Mouse (Mus musculus): ENCODE data around the gene Arhgap45. TPM values are rescaled to one million over a fixed set of nuclear protein-coding genes. Genes with fewer than 3 reads are reported as not detected.

The Arhgap45 gene
- 93.1 TPM for polyA plus RNA-seq (2015; fragmentation: Illumina TruSeq; extraction: RNeasy Lipid Tissue Mini Kit (QIAGEN cat#74804); ENCODE audit: insufficient read depth, low replicate concordance)

GRCm38 (mm10) chr10:80016511-80016910 lies at the start of gene Arhgap45:
Gene Arhgap45 (plus strand): TSS chr10:80016653.

DNA sequence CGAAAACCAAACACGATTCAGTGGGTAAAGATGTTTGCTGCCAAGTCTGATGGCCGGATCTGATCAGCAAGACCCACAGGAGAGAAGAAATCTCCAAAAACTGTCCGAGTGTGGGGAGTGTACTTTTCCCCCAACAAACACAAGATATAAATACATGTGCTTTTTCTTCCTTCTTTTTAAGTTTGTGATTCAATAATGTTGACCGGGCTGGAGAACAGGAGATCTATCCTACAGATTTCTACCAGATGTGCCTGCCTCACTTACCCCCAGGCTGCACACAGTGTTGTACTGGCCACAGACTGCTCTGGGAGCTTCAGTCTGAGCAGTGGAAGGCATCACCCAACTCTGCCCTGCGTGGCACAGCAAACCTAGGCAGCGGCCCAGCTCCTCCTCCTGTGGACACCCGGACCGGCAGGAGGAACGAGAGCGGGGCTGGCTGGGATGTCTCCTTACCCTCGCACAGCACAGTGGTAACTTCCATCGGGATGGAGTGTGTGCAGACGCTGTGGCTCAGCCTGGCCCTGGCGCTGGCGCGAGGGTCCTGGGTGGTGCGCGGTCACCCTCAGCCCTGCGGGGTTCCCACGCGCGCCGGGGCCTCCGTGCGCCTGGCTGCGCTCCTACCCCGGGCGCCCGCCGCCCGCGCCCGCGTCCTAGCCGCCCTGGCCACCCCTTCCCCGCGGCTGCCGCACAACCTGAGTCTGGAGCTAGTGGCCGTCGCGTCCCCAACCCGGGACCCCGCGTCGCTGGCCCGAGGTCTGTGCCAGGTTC lies 45.9 kb upstream of the Arhgap45 start, which contains the start of gene Grin3b:
TSS of gene Grin3b (plus strand) at position 301 of the 768 bp plus-strand sequence.

DNA sequence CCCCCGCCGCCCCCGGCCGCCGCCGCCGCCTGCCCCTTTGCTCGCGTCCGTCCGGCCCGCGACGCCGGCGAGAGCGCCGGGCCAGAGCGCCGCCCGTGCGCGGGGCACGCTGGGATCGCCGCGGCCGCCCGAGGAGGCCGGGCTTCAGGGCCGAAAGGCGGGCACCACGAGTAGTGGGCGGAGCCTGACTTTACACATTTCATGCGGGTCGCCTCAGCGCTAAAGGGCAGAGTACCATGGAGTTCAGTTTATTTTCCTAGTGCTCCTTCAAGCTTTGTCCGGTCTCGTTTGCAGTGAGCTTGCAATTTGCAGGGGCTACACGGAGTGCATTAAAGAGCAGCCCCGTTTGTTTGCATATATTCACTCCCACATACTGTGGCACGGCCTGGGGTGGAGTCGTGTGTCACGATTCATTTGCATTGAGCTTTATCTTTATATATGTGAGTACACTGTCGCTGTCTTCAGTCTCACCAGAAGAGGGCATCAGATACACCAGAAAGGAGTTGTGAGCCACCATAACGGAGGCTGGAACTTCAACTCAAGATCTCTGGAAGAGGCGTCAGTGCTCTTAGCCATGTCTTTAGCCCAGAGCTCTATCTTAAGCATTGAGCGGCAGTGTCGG lies 32.1 kb upstream of the Arhgap45 start, which contains the start of gene Tmem259:
TSS of gene Tmem259 (minus strand) at position 136 of the 622 bp plus-strand sequence.

GRCm38 (mm10) chr10:79988506-79989271 lies 27.8 kb upstream of the Arhgap45 start, which contains the start of gene Cnn2:
Gene Cnn2 (plus strand): TSS chr10:79988584.

DNA sequence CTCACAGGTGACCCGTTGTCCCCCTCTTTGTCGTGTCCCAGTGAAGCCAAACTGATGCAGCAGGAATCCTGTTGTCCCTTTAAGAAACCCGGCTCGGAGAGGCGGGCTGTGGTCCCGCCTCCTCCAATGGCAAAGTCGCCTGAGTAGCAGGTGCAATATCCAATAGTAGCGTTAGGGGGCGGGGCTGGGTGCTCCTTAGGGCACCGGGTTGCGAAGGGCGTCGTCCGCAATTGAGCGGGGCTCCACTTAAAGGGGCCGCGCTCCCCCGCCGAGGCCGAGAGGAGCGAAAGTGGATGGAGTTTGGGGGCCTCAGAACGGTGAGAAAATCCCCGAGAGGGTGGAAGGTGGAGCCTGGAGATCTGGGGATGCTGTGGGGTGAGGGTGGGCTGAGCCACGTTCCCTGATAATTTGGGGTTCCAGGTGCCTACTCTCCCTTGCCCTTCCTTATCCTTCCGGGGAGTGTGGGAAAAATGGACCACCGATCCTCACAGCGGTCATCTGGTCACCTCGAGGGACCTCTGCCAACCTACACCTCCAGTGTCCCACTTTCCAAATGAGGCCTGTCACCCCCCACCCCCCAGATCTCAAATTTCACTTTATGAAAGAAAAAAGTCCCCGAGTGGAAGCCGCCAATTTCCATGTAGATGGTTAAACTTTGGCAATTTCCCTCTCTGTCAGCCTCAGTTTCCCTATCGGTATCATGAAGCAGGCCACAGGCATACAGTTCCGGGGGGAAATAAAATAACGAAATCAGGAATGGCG lies 20.0 kb upstream of the Arhgap45 start, which contains the start of gene Abca7:
TSS of gene Abca7 (plus strand) at position 223 of the 762 bp plus-strand sequence.

DNA sequence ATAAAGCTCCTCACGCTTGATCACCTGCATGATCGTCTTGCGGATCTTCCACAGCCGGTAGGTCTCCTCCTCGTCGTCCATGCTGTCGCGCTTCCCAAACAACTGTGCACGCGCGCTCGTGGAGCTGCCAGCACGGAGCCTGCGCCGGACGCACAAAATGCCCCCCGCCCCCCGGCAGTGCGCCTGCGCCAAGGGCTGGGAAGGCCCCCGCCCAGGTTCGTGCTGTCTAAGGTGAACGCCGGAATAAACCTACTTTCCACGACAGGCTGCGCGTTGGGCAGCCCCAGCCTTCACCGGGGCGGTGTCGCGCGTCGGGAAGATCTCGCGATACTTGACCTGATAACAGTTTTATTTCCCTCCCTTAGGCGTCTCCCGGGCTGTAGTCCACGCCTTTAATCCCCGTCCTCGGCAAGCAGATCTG lies 23.1 kb downstream of the Arhgap45 start, which contains the start of gene Polr2e:
TSS of gene Polr2e (minus strand) at position 237 of the 421 bp plus-strand sequence.

DNA sequence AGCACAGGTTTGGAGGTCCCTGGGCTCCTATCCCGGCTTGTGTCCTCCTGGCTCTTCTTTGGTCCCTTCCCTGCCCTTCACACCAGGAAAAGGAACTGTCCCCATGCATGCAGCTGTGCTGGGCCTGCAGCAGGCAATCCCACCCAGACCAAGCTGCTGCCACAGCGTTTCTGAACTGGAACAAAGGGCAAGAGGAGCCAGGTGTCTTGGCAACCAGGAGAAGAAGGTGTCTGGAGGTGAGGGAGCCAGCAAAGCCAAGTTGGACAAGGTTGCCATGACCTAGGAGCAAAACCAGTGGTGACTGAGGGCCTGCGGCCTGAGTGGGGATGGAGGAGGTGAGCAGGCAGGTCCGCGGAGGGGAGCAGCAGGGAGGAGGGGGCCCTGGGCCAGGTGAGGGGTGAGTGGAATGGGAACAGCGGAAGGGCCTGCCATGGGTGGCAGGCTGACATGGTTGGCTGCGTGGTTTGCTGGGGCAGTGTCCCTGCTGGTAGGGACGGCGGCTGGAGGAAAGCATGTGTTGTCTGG lies 30.6 kb downstream of the Arhgap45 start, which contains the start of gene Gpx4:
TSS of gene Gpx4 (plus strand) at position 126 of the 525 bp plus-strand sequence.

Other genes with a start within 250 kb of the Arhgap45 start
- 5.5 TPM for gene Rnf126, start 249.7 kb upstream of the Arhgap45 start, polyA plus RNA-seq (2015; fragmentation: Illumina TruSeq; extraction: RNeasy Lipid Tissue Mini Kit (QIAGEN cat#74804); ENCODE audit: insufficient read depth, low replicate concordance)
- 1.2 TPM for gene Fstl3, start 239.4 kb upstream of the Arhgap45 start, polyA plus RNA-seq (2015; fragmentation: Illumina TruSeq; extraction: RNeasy Lipid Tissue Mini Kit (QIAGEN cat#74804); ENCODE audit: insufficient read depth, low replicate concordance)
- gene Prss57, start 225.7 kb upstream of the Arhgap45 start, polyA plus RNA-seq (2015; fragmentation: Illumina TruSeq; extraction: RNeasy Lipid Tissue Mini Kit (QIAGEN cat#74804); ENCODE audit: insufficient read depth, low replicate concordance) = 0.25 TPM
- gene Palm, start 223.1 kb upstream of the Arhgap45 start, polyA plus RNA-seq (2015; fragmentation: Illumina TruSeq; extraction: RNeasy Lipid Tissue Mini Kit (QIAGEN cat#74804); ENCODE audit: insufficient read depth, low replicate concordance) = 3.1 TPM
- not detected for gene Misp, start 195.7 kb upstream of the Arhgap45 start, polyA plus RNA-seq (2015; fragmentation: Illumina TruSeq; extraction: RNeasy Lipid Tissue Mini Kit (QIAGEN cat#74804); ENCODE audit: insufficient read depth, low replicate concordance)
- 156 TPM for gene Ptbp1, start 162.2 kb upstream of the Arhgap45 start, polyA plus RNA-seq (2015; fragmentation: Illumina TruSeq; extraction: RNeasy Lipid Tissue Mini Kit (QIAGEN cat#74804); ENCODE audit: insufficient read depth, low replicate concordance)
- gene Prtn3, start 142.2 kb upstream of the Arhgap45 start, polyA plus RNA-seq (2015; fragmentation: Illumina TruSeq; extraction: RNeasy Lipid Tissue Mini Kit (QIAGEN cat#74804); ENCODE audit: insufficient read depth, low replicate concordance) = not detected
- 0.47 TPM for gene Plppr3, start 142.0 kb upstream of the Arhgap45 start, polyA plus RNA-seq (2015; fragmentation: Illumina TruSeq; extraction: RNeasy Lipid Tissue Mini Kit (QIAGEN cat#74804); ENCODE audit: insufficient read depth, low replicate concordance)
- 0.35 TPM for gene Elane, start 130.4 kb upstream of the Arhgap45 start, polyA plus RNA-seq (2015; fragmentation: Illumina TruSeq; extraction: RNeasy Lipid Tissue Mini Kit (QIAGEN cat#74804); ENCODE audit: insufficient read depth, low replicate concordance)
- 1.0 TPM for gene Cfd, start 125.8 kb upstream of the Arhgap45 start, polyA plus RNA-seq (2015; fragmentation: Illumina TruSeq; extraction: RNeasy Lipid Tissue Mini Kit (QIAGEN cat#74804); ENCODE audit: insufficient read depth, low replicate concordance)
- 3.4 TPM for gene Med16, start 107.7 kb upstream of the Arhgap45 start, polyA plus RNA-seq (2015; fragmentation: Illumina TruSeq; extraction: RNeasy Lipid Tissue Mini Kit (QIAGEN cat#74804); ENCODE audit: insufficient read depth, low replicate concordance)
- gene Gm26602, start 105.8 kb upstream of the Arhgap45 start, polyA plus RNA-seq (2015; fragmentation: Illumina TruSeq; extraction: RNeasy Lipid Tissue Mini Kit (QIAGEN cat#74804); ENCODE audit: insufficient read depth, low replicate concordance) = not detected
- gene Kiss1r, start 99.7 kb upstream of the Arhgap45 start, polyA plus RNA-seq (2015; fragmentation: Illumina TruSeq; extraction: RNeasy Lipid Tissue Mini Kit (QIAGEN cat#74804); ENCODE audit: insufficient read depth, low replicate concordance) = 0.33 TPM
- gene R3hdm4, start 95.4 kb upstream of the Arhgap45 start, polyA plus RNA-seq (2015; fragmentation: Illumina TruSeq; extraction: RNeasy Lipid Tissue Mini Kit (QIAGEN cat#74804); ENCODE audit: insufficient read depth, low replicate concordance) = 52.3 TPM
- 8.9 TPM for gene Arid3a, start 89.6 kb upstream of the Arhgap45 start, polyA plus RNA-seq (2015; fragmentation: Illumina TruSeq; extraction: RNeasy Lipid Tissue Mini Kit (QIAGEN cat#74804); ENCODE audit: insufficient read depth, low replicate concordance)
- 10.6 TPM for gene Wdr18, start 56.5 kb upstream of the Arhgap45 start, polyA plus RNA-seq (2015; fragmentation: Illumina TruSeq; extraction: RNeasy Lipid Tissue Mini Kit (QIAGEN cat#74804); ENCODE audit: insufficient read depth, low replicate concordance)
- gene Grin3b, start 45.9 kb upstream of the Arhgap45 start, polyA plus RNA-seq (2015; fragmentation: Illumina TruSeq; extraction: RNeasy Lipid Tissue Mini Kit (QIAGEN cat#74804); ENCODE audit: insufficient read depth, low replicate concordance) = not detected
- 23.2 TPM for gene Tmem259, start 32.3 kb upstream of the Arhgap45 start, polyA plus RNA-seq (2015; fragmentation: Illumina TruSeq; extraction: RNeasy Lipid Tissue Mini Kit (QIAGEN cat#74804); ENCODE audit: insufficient read depth, low replicate concordance)
- 160 TPM for gene Cnn2, start 28.1 kb upstream of the Arhgap45 start, polyA plus RNA-seq (2015; fragmentation: Illumina TruSeq; extraction: RNeasy Lipid Tissue Mini Kit (QIAGEN cat#74804); ENCODE audit: insufficient read depth, low replicate concordance)
- 10.9 TPM for gene Abca7, start 20.2 kb upstream of the Arhgap45 start, polyA plus RNA-seq (2015; fragmentation: Illumina TruSeq; extraction: RNeasy Lipid Tissue Mini Kit (QIAGEN cat#74804); ENCODE audit: insufficient read depth, low replicate concordance)
- gene Polr2e, start 23.1 kb downstream of the Arhgap45 start, polyA plus RNA-seq (2015; fragmentation: Illumina TruSeq; extraction: RNeasy Lipid Tissue Mini Kit (QIAGEN cat#74804); ENCODE audit: insufficient read depth, low replicate concordance) = 19.3 TPM
- 128 TPM for gene Gpx4, start 30.5 kb downstream of the Arhgap45 start, polyA plus RNA-seq (2015; fragmentation: Illumina TruSeq; extraction: RNeasy Lipid Tissue Mini Kit (QIAGEN cat#74804); ENCODE audit: insufficient read depth, low replicate concordance)
- gene Sbno2, start 88.9 kb downstream of the Arhgap45 start, polyA plus RNA-seq (2015; fragmentation: Illumina TruSeq; extraction: RNeasy Lipid Tissue Mini Kit (QIAGEN cat#74804); ENCODE audit: insufficient read depth, low replicate concordance) = 22.6 TPM
- 58.7 TPM for gene Stk11, start 99.2 kb downstream of the Arhgap45 start, polyA plus RNA-seq (2015; fragmentation: Illumina TruSeq; extraction: RNeasy Lipid Tissue Mini Kit (QIAGEN cat#74804); ENCODE audit: insufficient read depth, low replicate concordance)
- gene Atp5d, start 122.0 kb downstream of the Arhgap45 start, polyA plus RNA-seq (2015; fragmentation: Illumina TruSeq; extraction: RNeasy Lipid Tissue Mini Kit (QIAGEN cat#74804); ENCODE audit: insufficient read depth, low replicate concordance) = 23.7 TPM
- 1.2 TPM for gene Cbarp, start 124.2 kb downstream of the Arhgap45 start, polyA plus RNA-seq (2015; fragmentation: Illumina TruSeq; extraction: RNeasy Lipid Tissue Mini Kit (QIAGEN cat#74804); ENCODE audit: insufficient read depth, low replicate concordance)
- 29.3 TPM for gene Midn, start 131.6 kb downstream of the Arhgap45 start, polyA plus RNA-seq (2015; fragmentation: Illumina TruSeq; extraction: RNeasy Lipid Tissue Mini Kit (QIAGEN cat#74804); ENCODE audit: insufficient read depth, low replicate concordance)
- gene Cirbp, start 149.3 kb downstream of the Arhgap45 start, polyA plus RNA-seq (2015; fragmentation: Illumina TruSeq; extraction: RNeasy Lipid Tissue Mini Kit (QIAGEN cat#74804); ENCODE audit: insufficient read depth, low replicate concordance) = 81.8 TPM
- 13.5 TPM for gene 1600002K03Rik, start 156.3 kb downstream of the Arhgap45 start, polyA plus RNA-seq (2015; fragmentation: Illumina TruSeq; extraction: RNeasy Lipid Tissue Mini Kit (QIAGEN cat#74804); ENCODE audit: insufficient read depth, low replicate concordance)
- 0.35 TPM for gene Efna2, start 162.8 kb downstream of the Arhgap45 start, polyA plus RNA-seq (2015; fragmentation: Illumina TruSeq; extraction: RNeasy Lipid Tissue Mini Kit (QIAGEN cat#74804); ENCODE audit: insufficient read depth, low replicate concordance)
- gene Mum1, start 209.8 kb downstream of the Arhgap45 start, polyA plus RNA-seq (2015; fragmentation: Illumina TruSeq; extraction: RNeasy Lipid Tissue Mini Kit (QIAGEN cat#74804); ENCODE audit: insufficient read depth, low replicate concordance) = 40.2 TPM
- 17.1 TPM for gene Ndufs7, start 232.5 kb downstream of the Arhgap45 start, polyA plus RNA-seq (2015; fragmentation: Illumina TruSeq; extraction: RNeasy Lipid Tissue Mini Kit (QIAGEN cat#74804); ENCODE audit: insufficient read depth, low replicate concordance)
- 2.3 TPM for gene Gamt, start 244.4 kb downstream of the Arhgap45 start, polyA plus RNA-seq (2015; fragmentation: Illumina TruSeq; extraction: RNeasy Lipid Tissue Mini Kit (QIAGEN cat#74804); ENCODE audit: insufficient read depth, low replicate concordance)
- 74.8 TPM for gene Dazap1, start 244.8 kb downstream of the Arhgap45 start, polyA plus RNA-seq (2015; fragmentation: Illumina TruSeq; extraction: RNeasy Lipid Tissue Mini Kit (QIAGEN cat#74804); ENCODE audit: insufficient read depth, low replicate concordance)

Measured in spleen, adult 10 weeks (tissue).